Mouse (Mus musculus) heart, postnatal 10 days (tissue): ENCODE measurements around the gene Gnai2. TPM values are rescaled to one million over a fixed set of nuclear protein-coding genes. Genes with fewer than 3 reads are reported as not detected.

Experiments
- DNase-seq, 2 experiments: peaks; one replicate each; pipeline ENCODE4 v3.0.0; 2021
- intact Hi-C: fragments of 180-260 bp; cut with DNase I; formaldehyde crosslinking; loops from one replicate; pipeline ENCODE4 v1.15.1; 2025
- total RNA-seq, 2 experiments: library from RNA; stranded (reverse); gene quantifications; 2 replicates each; pipeline ENCODE4 v1.2.3; 2021

Gene Gnai2
- total RNA-seq, 2 experiments from 2014 or later = 422 to 478 TPM

DNA sequence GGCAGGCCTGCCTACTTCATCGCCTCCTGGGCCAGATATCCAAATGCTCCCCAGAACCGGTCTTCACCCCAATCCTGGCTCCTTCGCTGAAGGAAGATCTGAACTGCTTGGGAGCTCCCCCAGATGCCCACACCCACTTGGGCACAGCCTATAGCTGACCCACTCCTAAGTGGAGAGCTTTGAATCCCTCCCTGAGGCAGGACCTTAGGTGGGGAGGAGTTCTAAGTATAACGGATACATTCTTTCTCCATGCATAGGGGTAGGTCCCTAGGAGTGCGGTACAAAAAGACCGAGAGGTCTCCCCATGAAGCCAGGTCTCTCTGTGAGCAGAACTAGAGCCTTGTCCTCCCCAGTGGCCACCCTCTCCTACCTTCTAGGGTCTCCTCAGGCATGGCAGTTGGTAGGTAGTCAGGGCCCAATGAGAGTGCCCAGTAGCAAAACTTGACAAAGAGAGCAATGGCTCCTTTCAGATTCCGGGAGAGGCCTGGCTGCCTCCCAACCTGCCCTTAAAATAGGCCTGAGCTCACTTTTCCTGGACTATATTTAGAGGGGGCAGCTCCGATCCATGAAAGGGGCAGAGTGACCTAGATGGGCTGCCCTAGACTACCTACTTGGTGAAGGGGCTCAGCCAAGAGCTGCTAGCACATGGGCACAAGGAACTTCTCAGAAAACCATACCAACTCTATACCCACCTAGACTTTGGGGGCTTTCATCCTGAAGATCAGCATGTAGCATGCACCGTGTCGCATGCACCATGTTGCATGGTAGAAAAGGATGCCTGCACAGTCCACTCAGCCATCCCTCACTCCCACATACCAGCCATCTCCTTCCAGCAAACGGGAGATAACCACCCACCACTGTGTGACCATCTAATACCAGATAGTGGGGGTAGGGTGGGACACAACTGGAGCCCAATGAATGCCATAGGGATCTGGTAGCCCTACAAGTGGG, 38.3 kb downstream of the Gnai2 start:
- DNase-seq = peak; percentile 91
- intact Hi-C loops = no loop called here

DNA sequence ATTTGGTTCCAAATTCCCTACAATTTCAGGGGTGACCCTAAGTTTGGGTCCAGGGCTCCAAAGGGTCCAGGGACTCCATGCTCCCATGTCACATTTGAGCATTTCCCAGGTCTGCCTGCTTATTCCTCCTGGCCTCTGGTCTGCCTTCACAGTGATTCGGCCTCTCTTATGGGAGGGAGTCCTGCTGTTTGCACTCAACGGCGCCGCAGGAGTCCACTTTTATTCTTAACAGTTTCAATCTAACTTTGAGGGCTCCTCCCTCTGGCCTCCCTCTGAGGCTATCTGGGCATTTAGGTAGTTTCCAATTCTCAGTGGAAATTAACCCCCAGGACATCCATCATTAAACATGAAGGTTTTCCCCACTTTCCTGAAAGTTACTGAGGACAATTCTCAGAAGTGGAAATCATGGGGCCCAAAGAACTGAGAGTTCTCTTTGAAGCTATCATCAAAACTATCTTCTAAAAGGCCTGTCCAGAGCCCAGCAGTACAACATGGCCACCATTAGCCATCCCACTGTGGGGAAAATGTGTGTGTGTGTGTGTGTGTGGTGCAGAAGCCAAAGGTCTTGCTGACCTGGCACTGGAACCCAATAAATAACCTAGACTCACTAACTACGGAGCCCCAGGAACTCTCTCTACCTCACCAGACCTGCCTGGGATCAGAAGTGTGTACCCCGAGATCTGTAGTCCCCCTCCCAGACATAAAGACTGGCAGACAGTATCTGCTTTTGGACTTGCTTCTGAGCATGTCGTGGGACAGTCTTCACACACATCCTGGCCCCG, 40.7 kb downstream of the Gnai2 start:
- no peak for DNase-seq
- intact Hi-C loops = no loop called here

- intact Hi-C loops = no loop called here
- DNase-seq = peak; percentile 70 to 81
Measured at GRCm38 (mm10) chr9:107593101-107593976, 41.8 kb downstream of the Gnai2 start.

DNA sequence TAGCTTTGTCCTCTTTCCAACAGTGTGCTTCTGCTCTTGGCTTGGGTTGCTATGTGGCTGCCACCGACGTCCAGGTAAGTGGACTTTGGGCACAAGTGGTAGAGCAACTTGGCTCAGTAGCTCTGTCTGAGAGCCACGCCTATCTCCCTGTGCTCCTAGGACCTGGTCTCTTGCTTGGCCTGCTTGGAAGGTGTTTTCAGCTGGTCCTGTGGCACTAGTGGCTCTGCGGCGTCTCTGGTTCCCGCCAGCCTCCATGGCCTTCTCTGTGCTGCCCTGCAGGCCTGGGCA, 44.5 kb downstream of the Gnai2 start:
- DNase-seq = no peak
- intact Hi-C loops = no loop called here

DNA sequence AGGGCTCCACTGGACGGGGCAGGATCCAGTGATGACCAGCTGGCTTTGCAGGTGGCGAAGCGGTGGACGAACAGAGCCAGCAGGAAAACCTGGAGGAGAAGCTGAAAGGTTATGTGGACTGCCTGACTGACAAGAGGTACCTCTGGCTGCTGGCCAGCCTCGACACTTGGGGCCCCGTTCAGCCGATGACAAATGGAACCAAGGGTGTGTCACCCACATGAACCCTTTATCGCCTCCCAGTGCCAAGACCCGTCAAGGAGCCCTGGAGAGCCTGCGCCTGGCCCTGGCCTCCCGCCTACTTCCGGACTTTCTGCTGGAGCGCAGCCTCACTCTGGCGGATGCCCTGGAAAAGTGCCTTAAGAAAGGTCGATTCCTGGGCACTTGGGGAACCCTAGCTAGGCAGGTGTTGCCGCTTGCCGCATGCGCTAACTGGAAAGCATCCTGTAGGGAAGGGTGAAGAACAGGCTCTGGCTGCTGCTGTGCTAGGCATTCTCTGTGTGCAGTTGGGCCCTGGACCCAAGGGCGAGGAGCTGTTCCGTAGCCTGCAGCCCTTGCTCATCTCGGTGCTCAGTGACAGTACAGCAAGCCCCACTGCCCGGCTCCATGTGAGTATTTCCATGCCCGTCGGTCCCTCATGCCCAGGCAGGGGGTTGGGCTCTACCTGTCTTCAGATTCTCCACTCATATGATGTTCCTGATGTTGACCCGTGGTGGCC, 45.0 kb downstream of the Gnai2 start:
- intact Hi-C loops = no loop called here
- DNase-seq = peak; percentile 63 to 70

GRCm38 (mm10) chr9:107587833-107588639, 47.1 kb downstream of the Gnai2 start:
- DNase-seq = peak in 1 of 2 experiments; percentile 74
- intact Hi-C loops = no loop called here

GRCm38 (mm10) chr9:107586974-107587832, 48.0 kb downstream of the Gnai2 start, which contains the start of gene Ifrd2:
Gene Ifrd2, plus strand, starts transcription at chr9:107587642.
- peak; percentile 98 to 99 for DNase-seq
- intact Hi-C loops = no loop called here

- intact Hi-C loops = no loop called here
- no peak for DNase-seq
Measured at GRCm38 (mm10) chr9:107586504-107586903, 48.7 kb downstream of the Gnai2 start.

GRCm38 (mm10) chr9:107583174-107583573, 52.0 kb downstream of the Gnai2 start:
- intact Hi-C loops = no loop called here
- DNase-seq = no peak

DNA sequence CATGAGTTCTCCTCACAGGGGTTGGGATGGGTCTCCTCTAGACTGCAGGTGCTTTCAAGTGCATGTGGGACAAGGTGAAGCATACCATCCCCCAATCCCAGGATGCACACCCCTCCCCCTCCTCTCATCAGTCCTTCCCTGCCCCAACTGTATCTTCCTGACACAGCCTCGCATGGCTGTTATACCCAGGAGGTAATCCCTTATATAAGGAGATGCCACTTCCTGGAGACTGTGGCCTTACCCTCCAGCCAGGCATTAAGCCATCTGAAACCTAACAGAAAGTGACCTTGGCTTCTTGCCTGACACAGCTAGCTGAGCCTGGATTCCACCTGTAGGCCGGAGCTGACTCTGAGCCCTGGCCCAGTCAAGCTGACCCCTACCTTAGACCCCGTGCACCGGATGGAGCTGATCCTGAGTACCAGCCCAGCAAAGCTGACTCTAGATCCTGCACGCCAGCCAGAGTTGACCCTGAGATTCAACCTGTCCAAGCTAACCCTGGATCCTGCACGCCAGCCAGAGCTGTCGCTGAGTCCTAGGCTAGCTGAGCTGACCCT, 52.6 kb downstream of the Gnai2 start:
- intact Hi-C loops = no loop called here
- DNase-seq = no peak

- no peak for DNase-seq
- intact Hi-C loops = no loop called here
Measured at GRCm38 (mm10) chr9:107581584-107581983, 53.6 kb downstream of the Gnai2 start.

- peak; percentile 95 for DNase-seq
Measured at GRCm38 (mm10) chr9:107580501-107581317, 54.5 kb downstream of the Gnai2 start, which contains the start of gene Hyal3. Gene Hyal3, plus strand, starts transcription at chr9:107580818.

DNA sequence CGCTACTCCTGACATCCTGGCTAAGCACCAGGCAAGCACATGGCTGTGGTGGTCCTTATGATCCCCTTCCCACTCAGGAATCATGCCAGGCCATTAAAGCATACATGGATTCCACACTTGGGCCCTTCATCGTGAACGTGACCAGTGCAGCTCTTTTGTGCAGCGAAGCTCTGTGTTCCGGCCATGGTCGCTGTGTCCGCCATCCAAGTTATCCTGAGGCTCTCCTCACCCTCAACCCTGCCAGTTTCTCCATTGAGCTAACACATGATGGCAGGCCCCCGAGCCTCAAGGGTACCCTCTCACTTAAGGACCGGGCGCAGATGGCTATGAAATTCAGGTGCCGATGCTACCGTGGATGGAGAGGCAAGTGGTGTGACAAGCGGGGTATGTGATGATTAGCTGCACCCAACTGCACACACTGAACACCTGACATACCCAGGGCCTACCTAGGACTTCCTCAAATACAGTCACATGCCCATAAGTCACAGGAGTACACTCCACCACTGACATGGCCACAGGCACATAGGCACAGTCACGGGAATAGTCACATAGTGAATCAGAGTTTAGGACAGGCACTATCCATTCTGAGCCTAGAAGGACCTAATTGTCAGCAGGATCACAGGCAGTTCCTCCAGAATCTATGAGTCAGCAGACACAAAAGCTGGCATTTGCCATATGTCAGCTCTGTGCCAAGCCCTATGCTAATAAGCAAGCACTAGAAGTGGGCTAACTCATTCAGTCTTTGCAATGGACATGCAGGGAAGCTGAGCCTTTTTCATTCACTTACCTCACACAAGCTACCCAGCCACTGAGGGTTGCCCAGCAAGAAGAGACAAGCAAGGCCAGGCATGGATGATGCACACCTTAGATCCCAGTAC, 55.9 kb downstream of the Gnai2 start:
- intact Hi-C loops = no loop called here
- DNase-seq = no peak

More at GRCm38 (mm10) chr9:107580501-107581317, 54.5 kb downstream of the Gnai2 start, which contains the start of gene Hyal3:
- intact Hi-C loops = no loop called here

DNA sequence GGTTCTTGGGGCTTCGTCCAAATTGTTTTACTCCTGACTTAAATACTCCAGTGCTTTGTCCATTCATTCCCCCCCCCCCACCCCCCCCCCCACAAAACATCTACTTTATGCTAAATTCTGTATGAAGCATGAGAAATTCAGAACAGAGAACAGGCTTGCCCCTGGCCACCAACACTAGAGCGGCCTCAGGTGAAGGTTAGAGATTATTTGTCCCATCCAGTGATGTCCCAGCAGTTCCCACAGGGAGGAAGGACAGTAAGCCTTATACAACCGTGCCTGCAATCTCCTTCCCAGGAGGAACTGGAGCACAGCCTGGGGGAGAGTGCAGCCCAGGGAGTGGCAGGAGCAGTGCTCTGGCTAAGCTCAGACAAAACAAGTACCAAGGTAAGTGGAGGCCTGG, 56.6 kb downstream of the Gnai2 start, which contains the start of gene Naa80:
Naa80 (plus strand) TSS at position 301 of the 400 bp plus-strand sequence.
- intact Hi-C loops = no loop called here
- no peak for DNase-seq

- intact Hi-C loops = no loop called here
Measured at GRCm38 (mm10) chr9:107577871-107578270, 57.3 kb downstream of the Gnai2 start.

More at GRCm38 (mm10) chr9:107577871-107578270, 57.3 kb downstream of the Gnai2 start:
- no peak for DNase-seq
